Mouse (Mus musculus) erythroblast, embryonic 14.5 days (primary cell): ENCODE results near the gene Lpin2. TPM values are rescaled to one million over a fixed set of nuclear protein-coding genes. Genes with fewer than 3 reads are reported as not detected.

Experiments
- H3K27me3 ChIP-seq: 2 replicates; pipeline ENCODE4 v1.6.1; 2012; ENCODE audit warnings: inconsistent platforms; ENCODE audit not compliant: control insufficient read depth
- H3K36me3 ChIP-seq: 2 replicates; pipeline ENCODE4 v1.6.1; 2012; ENCODE audit warnings: mild to moderate bottlenecking, inconsistent platforms; ENCODE audit not compliant: control insufficient read depth
- H3K4me1 ChIP-seq: 2 replicates; pipeline ENCODE4 v1.6.1; 2012; ENCODE audit warnings: inconsistent platforms; ENCODE audit not compliant: control insufficient read depth
- H3K4me3 ChIP-seq: replicated peaks from 2 replicates; pipeline ENCODE3; 2012; ENCODE audit warnings: moderate library complexity, mild to moderate bottlenecking, inconsistent platforms
- H3K9me3 ChIP-seq: 2 replicates; pipeline ENCODE4 v1.6.1; 2012; ENCODE audit warnings: low read length, inconsistent platforms, mixed read lengths; ENCODE audit not compliant: control insufficient read depth
- GATA1 ChIP-seq: IDR thresholded peaks from 2 replicates; pipeline ENCODE4 v1.6.1; 2012; ENCODE audit warnings: low read length, inconsistent platforms, mixed read lengths
- TAL1 ChIP-seq: IDR thresholded peaks from 3 replicates; pipeline ENCODE4 v1.6.1; 2012; ENCODE audit warnings: low read length, inconsistent platforms, mixed read lengths
- polyA plus RNA-seq: library from polyadenylated mRNA; stranded (reverse); fragments of >175 nt; gene quantifications from 2 replicates; pipeline ENCODE4 v1.2.3, GENCODE M21; 2012

Gene Lpin2
- polyA plus RNA-seq, 1 experiment = 10.0 TPM

GRCm38 (mm10) chr17:71221383-71221782, 39.0 kb downstream of the Lpin2 start:
- Histone ChIP-seq H3K4me1 (peaks cover 40% of the 10 kb centered on the region), H3K4me3 (no peak overlapping the region)
- TF ChIP-seq GATA1 (no peak), TAL1 (no peak)

DNA sequence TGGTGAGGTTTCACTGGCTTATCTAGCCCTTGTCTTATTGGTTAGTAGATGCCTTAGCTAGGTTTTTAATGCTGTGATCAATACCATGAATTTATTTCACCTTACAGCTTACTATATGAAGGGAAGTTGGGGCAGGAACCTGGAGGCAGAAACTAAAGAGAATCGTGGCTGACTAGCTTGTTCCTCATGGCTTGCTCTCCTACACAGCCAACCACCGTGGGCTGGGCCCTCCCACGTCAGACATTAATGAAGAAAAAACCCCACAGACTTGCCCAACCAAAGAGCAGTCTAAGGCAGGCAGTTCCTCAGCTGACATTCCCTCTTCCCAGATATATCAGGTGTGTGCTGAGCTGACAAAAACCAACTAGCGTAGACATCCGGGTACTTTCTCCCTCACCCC, 41.3 kb downstream of the Lpin2 start:
- no peak for TF ChIP-seq GATA1
- Histone ChIP-seq H3K36me3 (peaks cover 91% of the 10 kb centered on the region), H3K4me3 (no peak overlapping the region), H3K9me3 (no peaks in the 10 kb centered on the region), H3K4me1 (peaks cover 36% of the 10 kb centered on the region), H3K27me3 (no peaks in the 10 kb centered on the region)

More at GRCm38 (mm10) chr17:71221383-71221782, 39.0 kb downstream of the Lpin2 start:
- Histone ChIP-seq H3K36me3 (peaks cover 95% of the 10 kb centered on the region), H3K27me3 (no peaks in the 10 kb centered on the region), H3K9me3 (peaks cover 7% of the 10 kb centered on the region)

DNA sequence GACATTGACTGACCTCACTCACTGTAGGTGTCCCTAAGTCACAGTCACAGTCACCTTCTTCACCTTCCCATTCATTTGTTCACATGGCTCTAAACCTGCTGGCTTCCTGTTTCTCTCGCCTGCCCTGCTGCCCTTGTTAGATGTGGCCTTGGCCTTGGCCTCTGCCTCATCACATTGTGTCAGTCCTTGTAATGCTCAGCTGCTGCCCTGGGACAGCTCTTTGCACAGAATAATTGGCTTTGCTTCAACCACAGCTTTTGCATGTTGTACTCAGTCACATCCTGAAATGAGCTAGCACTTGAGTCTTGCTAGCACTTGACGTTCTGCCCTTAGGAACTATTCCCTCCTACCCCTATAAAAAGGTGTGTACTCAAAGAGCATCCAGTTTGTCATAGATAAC, 42.2 kb downstream of the Lpin2 start:
- no peaks in the 10 kb centered on the region for H3K9me3 ChIP-seq
- no peak for TF ChIP-seq GATA1
- no peak for TF ChIP-seq TAL1
- no peak overlapping the region for H3K4me3 ChIP-seq
- H3K4me1 ChIP-seq = peaks cover 34% of the 10 kb centered on the region
- H3K36me3 ChIP-seq = peaks cover 91% of the 10 kb centered on the region
- H3K27me3 ChIP-seq = no peaks in the 10 kb centered on the region

- Histone ChIP-seq H3K4me3 (no peak overlapping the region), H3K4me1 (peaks cover 35% of the 10 kb centered on the region), H3K36me3 (peaks cover 94% of the 10 kb centered on the region), H3K9me3 (no peaks in the 10 kb centered on the region), H3K27me3 (no peaks in the 10 kb centered on the region)
- no peak for TF ChIP-seq TAL1
- no peak for TF ChIP-seq GATA1
These were observed 42.7 kb downstream of the Lpin2 start for GRCm38 (mm10) chr17:71225091-71225490.

DNA sequence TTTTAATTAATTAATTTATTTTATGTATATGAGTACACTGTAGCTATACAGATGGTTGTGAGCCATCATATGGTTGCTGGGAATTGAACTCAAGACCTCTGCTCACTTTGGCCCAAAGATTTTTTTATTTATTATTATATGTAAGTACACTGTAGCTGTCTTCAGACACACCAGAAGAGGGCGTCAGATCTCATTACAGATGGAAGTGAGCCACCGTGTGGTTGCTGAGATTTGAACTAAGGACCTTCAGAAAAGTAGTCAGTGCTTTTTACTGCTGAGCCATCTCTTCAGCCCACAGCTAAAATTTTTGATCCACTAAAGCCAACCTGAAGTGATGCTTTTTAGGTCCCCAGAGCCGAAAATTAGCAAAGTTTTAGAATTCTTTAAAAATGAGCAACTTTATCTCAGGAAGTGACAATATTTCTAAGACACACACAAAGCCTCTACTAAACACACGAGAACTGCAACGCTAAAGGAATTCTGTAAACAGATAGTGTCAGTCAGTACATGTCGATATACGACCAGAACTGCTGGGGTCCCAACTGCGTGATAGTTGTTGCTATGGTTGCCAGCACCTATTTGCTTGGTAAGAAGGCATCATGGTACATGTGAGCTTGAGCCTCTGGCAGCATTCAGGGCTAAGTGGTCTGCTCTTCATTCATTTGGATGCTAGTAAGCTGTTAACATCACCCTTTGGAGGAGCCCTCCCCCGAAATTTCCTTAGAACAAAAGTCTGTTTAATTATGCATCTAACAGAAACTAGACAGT, 45.0 kb downstream of the Lpin2 start:
- no peak overlapping the region for H3K4me3 ChIP-seq
- peaks cover 94% of the 10 kb centered on the region for H3K36me3 ChIP-seq
- no peaks in the 10 kb centered on the region for H3K27me3 ChIP-seq
- peaks cover 37% of the 10 kb centered on the region for H3K4me1 ChIP-seq
- H3K9me3 ChIP-seq = no peaks in the 10 kb centered on the region
- no peak for TF ChIP-seq GATA1
- no peak for TF ChIP-seq TAL1

- H3K9me3 ChIP-seq = no peaks in the 10 kb centered on the region
- TF ChIP-seq TAL1 (no peak), GATA1 (no peak)
- no peaks in the 10 kb centered on the region for H3K27me3 ChIP-seq
- peaks cover 39% of the 10 kb centered on the region for H3K4me1 ChIP-seq
- H3K4me3 ChIP-seq = no peak overlapping the region
- peaks cover 94% of the 10 kb centered on the region for H3K36me3 ChIP-seq
These were observed 46.3 kb downstream of the Lpin2 start for GRCm38 (mm10) chr17:71228651-71229050.

DNA sequence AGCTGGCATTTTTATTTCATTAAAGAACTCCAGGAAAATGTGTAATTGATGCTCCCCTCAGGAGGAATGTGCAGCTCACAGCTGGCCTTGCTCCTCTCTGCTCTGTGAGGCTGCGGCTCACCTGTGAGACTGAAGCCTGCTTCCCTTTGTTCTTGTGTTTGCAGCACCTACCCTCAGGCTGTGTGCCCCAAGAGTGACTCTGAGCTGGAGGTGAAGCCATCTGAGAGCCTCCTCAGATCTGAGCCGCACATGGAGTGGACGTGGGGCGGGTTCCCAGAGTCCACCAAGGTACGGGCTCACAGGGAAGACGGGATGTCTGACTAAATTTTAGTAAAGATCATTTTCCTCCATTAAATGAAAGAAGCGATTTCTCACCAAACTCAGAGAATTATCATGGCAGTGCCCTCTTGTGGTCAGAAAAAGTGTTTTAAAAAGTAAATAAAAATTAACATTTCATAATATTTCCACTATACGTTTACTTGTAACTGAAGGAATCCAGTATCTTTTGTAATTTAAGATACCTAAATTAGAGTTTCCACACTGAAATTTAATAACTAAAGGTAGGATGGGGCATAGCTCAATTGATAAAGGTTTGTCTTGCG, 47.8 kb downstream of the Lpin2 start:
- Histone ChIP-seq H3K4me1 (peaks cover 43% of the 10 kb centered on the region), H3K27me3 (no peaks in the 10 kb centered on the region), H3K9me3 (no peaks in the 10 kb centered on the region), H3K4me3 (no peak overlapping the region), H3K36me3 (peaks cover 94% of the 10 kb centered on the region)
- no peak for TF ChIP-seq TAL1
- no peak for TF ChIP-seq GATA1

GRCm38 (mm10) chr17:71231998-71232397, 49.6 kb downstream of the Lpin2 start:
- Histone ChIP-seq H3K9me3 (no peaks in the 10 kb centered on the region), H3K4me1 (peaks cover 57% of the 10 kb centered on the region), H3K4me3 (no peak overlapping the region), H3K27me3 (no peaks in the 10 kb centered on the region), H3K36me3 (peaks cover 99% of the 10 kb centered on the region)
- TF ChIP-seq GATA1 (no peak), TAL1 (no peak)

GRCm38 (mm10) chr17:71233210-71233609, 50.9 kb downstream of the Lpin2 start:
- Histone ChIP-seq H3K9me3 (no peaks in the 10 kb centered on the region), H3K36me3 (peaks cover 100% of the 10 kb centered on the region), H3K27me3 (no peaks in the 10 kb centered on the region), H3K4me3 (no peak overlapping the region), H3K4me1 (peaks cover 68% of the 10 kb centered on the region)
- TF ChIP-seq TAL1 = no peak
- TF ChIP-seq GATA1 = no peak
